Mouse (Mus musculus) G1E (cell line): ENCODE data around the gene Tsga10ip. TPM values are rescaled to one million over a fixed set of nuclear protein-coding genes. Genes with fewer than 3 reads are reported as not detected.

ENCODE experiments used
- ATAC-seq: 2 replicates; pipeline ENCODE4 v1.8.0; 2016; ENCODE audit warnings: mild to moderate bottlenecking; ENCODE audit not compliant: insufficient number of reproducible peaks, poor library complexity, low FRiP score, severe bottlenecking; ENCODE audit errors: extremely low read depth
- DNase-seq: peaks from one replicate; pipeline ENCODE4 v3.0.0; 2012; ENCODE audit warnings: low spot score
- H3K27me3 ChIP-seq: 2 replicates; pipeline ENCODE4 v1.6.1; 2012; ENCODE audit warnings: mild to moderate bottlenecking, low read length, inconsistent platforms; ENCODE audit not compliant: insufficient read depth
- H3K36me3 ChIP-seq: replicated peaks from 2 replicates; pipeline ENCODE3; 2012; ENCODE audit warnings: mild to moderate bottlenecking, inconsistent platforms
- H3K4me1 ChIP-seq: 2 replicates; pipeline ENCODE4 v1.6.1; 2012; ENCODE audit warnings: low read depth, low read length, inconsistent platforms, mixed read lengths; ENCODE audit not compliant: insufficient read depth
- H3K4me3 ChIP-seq: 2 replicates; pipeline ENCODE4 v1.5.1; 2012; ENCODE audit warnings: low read depth, mild to moderate bottlenecking, inconsistent platforms, low read length, moderate library complexity, mixed read lengths
- H3K9me3 ChIP-seq: replicated peaks from 2 replicates; pipeline ENCODE4 v1.6.1; 2012; ENCODE audit warnings: inconsistent platforms
- CTCF ChIP-seq: IDR thresholded peaks from 2 replicates; pipeline ENCODE4 v1.5.1; 2012; ENCODE audit warnings: low read depth, low read length, inconsistent platforms, mixed read lengths
- GATA1 ChIP-seq: IDR thresholded peaks from 2 replicates; pipeline ENCODE4 v1.6.1; 2012; ENCODE audit warnings: borderline replicate concordance, low read length, inconsistent platforms, mixed read lengths
- GATA2 ChIP-seq: IDR thresholded peaks from 2 replicates; pipeline ENCODE4 v1.6.1; 2012; ENCODE audit warnings: low read depth, low read length, inconsistent platforms, borderline replicate concordance
- POLR2AphosphoS5 ChIP-seq: IDR thresholded peaks from 2 replicates; pipeline ENCODE4 v1.6.1; 2012; ENCODE audit warnings: low read depth, low read length, inconsistent platforms; ENCODE audit not compliant: insufficient replicate concordance
- TAL1 ChIP-seq: conservative IDR thresholded peaks from 2 replicates; pipeline ENCODE4 v1.6.1; 2012; ENCODE audit warnings: low read depth, low read length, inconsistent platforms, mixed read lengths
- polyA plus RNA-seq: library from polyadenylated mRNA; stranded (reverse); fragments of >175 nt; gene quantifications from 2 replicates; pipeline ENCODE4 v1.2.3, GENCODE M21; 2012
- total RNA-seq, 2 experiments: library from RNA; stranded (forward) in 1 of 2; stranded (reverse) in 1 of 2; fragments of 200-1000 nt in 1 of 2; fragments of >200 nt in 1 of 2; fragmentation: Nextera tagmentation in 1 of 2; gene quantifications; 2 replicates each; pipeline ENCODE4 v1.2.3; 2014 to 2017

Gene Tsga10ip
- total and polyA plus RNA-seq, 3 experiments, result 0.11 to 0.74 TPM; not detected in 1

DNA sequence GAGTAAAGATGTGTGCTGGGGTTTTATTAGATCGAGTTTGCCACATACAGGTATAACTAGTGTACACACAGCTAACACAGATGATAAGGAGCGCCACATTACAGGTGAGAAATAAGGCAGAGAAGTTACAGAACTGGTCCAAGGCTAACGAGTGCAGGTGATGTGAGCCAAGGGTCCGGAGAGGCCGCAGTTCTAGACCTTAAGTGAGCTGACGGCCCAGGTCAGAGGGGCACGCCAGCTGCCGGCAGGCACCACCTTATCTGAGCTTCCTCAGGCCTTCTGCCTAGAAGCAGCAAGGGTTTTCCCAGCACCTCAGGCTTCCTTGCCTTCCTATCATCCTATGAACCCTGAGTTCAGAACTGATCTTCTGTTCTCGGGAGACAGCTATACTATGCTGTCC lies 17.3 kb upstream of the Tsga10ip start:
- DNase-seq (no peak), ATAC-seq (no peak)
- Histone ChIP-seq H3K4me3 (no peak overlapping the region), H3K9me3 (no peaks in the 10 kb centered on the region), H3K27me3 (peaks cover 3% of the 10 kb centered on the region; the same call in 1 of the 2 replicates), H3K36me3 (peaks cover 55% of the 10 kb centered on the region), H3K4me1 (peaks cover 28% of the 10 kb centered on the region)
- no peak for TF ChIP-seq GATA2
- TF ChIP-seq GATA1, result no peak
- no peak for TF ChIP-seq TAL1
- TF ChIP-seq CTCF, result no peak
- TF ChIP-seq POLR2AphosphoS5, result no peak

DNA sequence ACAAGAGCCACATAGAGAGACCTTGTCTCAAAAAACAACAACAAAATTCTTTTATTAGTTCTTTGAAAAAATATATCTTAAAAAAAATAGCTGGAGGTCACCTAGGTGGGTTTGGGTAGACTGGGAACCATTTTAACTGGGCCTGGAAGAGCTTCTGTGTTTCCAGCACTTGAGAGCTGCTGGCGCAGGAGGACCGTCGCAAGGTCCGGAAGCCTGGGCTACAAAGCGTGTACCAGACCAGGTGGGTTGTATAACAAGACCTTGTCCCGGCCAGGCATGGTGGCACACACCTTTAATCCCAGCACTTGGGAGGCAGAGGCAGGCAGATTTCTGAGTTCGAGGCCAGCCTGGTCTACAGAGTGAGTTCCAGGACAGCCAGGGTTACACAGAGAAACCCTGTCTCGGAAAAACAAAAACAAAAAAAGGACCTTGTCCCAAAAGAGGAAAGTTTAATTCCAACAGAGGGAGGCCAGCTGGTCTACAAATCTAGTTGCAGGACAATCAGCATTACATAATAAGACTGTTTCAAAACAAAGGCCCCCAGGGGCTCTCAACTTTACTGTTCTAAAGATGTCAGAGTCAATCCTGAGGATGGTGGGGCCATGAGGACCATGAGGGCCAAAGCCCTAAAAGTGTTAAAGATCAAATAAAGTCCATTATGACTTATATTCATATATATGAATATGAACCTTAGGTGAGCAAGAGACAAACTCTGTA lies 16.6 kb upstream of the Tsga10ip start:
- ATAC-seq (no peak), DNase-seq (no peak)
- no peak overlapping the region for H3K4me3 ChIP-seq
- H3K27me3 ChIP-seq, result peaks cover 6% of the 10 kb centered on the region; the same call in 1 of the 2 replicates
- H3K9me3 ChIP-seq, result no peaks in the 10 kb centered on the region
- TF ChIP-seq POLR2AphosphoS5, result no peak
- no peak for TF ChIP-seq CTCF
- no peak for TF ChIP-seq TAL1
- no peak for TF ChIP-seq GATA1
- TF ChIP-seq GATA2, result no peak
- peaks cover 27% of the 10 kb centered on the region for H3K4me1 ChIP-seq
- peaks cover 55% of the 10 kb centered on the region for H3K36me3 ChIP-seq

DNA sequence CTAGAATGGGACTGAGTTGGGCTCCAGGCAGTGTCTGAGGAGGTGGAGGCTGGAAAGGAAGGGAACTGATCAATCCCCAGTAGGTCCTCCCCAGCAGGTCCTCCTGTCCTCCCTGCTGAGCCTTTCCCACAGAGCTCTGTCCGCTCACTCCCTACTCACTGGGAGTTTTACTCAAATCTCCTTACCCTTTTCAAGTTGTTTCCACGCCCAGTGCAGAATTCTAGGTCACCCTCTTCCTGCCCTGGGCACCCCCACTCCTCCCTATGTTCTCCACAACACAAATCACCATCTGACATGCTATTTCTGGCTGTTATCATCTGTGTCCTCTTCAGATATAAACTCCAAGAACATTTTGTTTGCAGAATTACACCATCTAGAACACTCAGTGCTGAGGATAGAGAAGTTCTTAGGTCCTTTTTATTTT lies 12.2 kb upstream of the Tsga10ip start:
- Histone ChIP-seq H3K36me3 (peaks cover 14% of the 10 kb centered on the region), H3K4me1 (peaks cover 4% of the 10 kb centered on the region; the same call in 1 of the 2 replicates), H3K27me3 (peaks cover 12% of the 10 kb centered on the region; the same call in 1 of the 2 replicates), H3K9me3 (no peaks in the 10 kb centered on the region), H3K4me3 (no peak overlapping the region)
- ATAC-seq, result no peak
- no peak for TF ChIP-seq POLR2AphosphoS5
- TF ChIP-seq GATA1, result no peak
- TF ChIP-seq TAL1, result no peak
- TF ChIP-seq GATA2, result no peak
- no peak for DNase-seq

DNA sequence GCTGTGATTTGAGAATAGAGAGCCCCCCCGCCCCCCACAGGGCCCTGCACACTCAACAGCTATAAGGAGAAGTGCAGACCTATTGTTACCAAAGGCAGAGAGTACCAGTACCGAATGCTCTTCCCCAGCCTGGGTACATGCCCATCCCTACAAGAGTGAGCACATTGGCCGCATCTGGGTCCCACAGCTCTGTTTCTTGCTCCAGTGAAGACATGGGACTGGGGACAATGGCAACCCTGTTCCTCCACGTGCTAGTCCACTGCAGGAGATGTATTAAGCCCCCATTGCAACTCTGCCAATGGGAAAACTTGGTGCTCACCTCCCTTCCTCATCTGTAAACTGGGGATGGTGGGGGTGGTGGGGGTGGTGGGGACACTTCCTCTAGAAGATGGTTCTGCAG lies 11.5 kb upstream of the Tsga10ip start:
- H3K4me3 ChIP-seq, result no peak overlapping the region
- ATAC-seq (no peak), DNase-seq (no peak)
- H3K4me1 ChIP-seq, result peaks cover 10% of the 10 kb centered on the region
- H3K27me3 ChIP-seq, result peaks cover 12% of the 10 kb centered on the region; the same call in 1 of the 2 replicates
- no peaks in the 10 kb centered on the region for H3K9me3 ChIP-seq
- no peak for TF ChIP-seq TAL1
- TF ChIP-seq GATA2, result no peak
- no peak for TF ChIP-seq GATA1
- no peak for TF ChIP-seq POLR2AphosphoS5
- no peak for TF ChIP-seq CTCF
- H3K36me3 ChIP-seq, result peaks cover 16% of the 10 kb centered on the region

DNA sequence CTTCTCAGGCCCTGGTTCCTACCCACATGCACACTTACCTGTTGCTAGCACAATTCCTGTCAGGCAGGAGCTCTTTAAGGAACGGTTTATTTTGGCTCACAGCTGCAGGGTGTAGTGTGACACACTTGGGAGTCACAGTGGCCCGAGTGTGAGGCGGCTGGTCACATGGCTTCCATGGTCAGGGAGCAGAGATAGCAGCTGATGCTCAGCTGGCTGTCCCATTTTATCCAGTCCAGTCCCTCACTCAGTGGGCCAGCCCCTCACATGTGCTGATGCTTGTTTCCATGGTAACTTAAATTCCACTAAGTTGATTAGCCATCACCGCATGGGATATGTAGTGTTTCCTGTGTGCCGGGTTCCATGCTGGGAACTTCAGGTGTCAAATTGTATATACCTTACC lies 9.6 kb upstream of the Tsga10ip start:
- DNase-seq (no peak), ATAC-seq (no peak)
- H3K36me3 ChIP-seq, result peaks cover 6% of the 10 kb centered on the region
- H3K4me3 ChIP-seq, result no peak overlapping the region
- H3K27me3 ChIP-seq, result peaks cover 12% of the 10 kb centered on the region; the same call in 1 of the 2 replicates
- peaks cover 29% of the 10 kb centered on the region for H3K4me1 ChIP-seq
- no peak for TF ChIP-seq CTCF
- no peak for TF ChIP-seq GATA1
- no peak for TF ChIP-seq TAL1
- no peak for TF ChIP-seq GATA2
- TF ChIP-seq POLR2AphosphoS5, result no peak
- no peaks in the 10 kb centered on the region for H3K9me3 ChIP-seq

DNA sequence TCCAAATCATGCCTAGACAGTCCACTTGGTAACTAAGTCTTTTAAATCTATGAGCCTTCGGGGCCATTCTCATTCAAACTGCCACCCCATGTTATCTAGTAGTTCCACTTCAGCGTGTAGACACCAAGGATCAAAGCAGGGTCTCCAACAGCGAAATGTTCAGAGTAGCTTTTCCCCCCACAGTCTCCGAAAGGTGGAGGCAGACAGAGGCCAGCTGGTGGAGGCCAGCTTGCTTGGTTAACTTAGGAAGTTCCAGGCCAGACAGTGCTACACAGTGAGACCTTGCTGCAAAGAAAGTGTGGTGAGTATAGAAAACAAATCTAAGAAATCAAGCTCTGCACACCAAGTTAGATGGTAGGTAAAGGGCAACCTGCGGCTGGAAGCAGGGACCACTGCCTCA lies 8.3 kb upstream of the Tsga10ip start:
- H3K9me3 ChIP-seq, result no peaks in the 10 kb centered on the region
- ATAC-seq (no peak), DNase-seq (no peak)
- TF ChIP-seq CTCF (no peak), POLR2AphosphoS5 (no peak), GATA2 (no peak), TAL1 (no peak), GATA1 (no peak)
- peaks cover 12% of the 10 kb centered on the region; the same call in 1 of the 2 replicates for H3K27me3 ChIP-seq
- peaks cover 35% of the 10 kb centered on the region for H3K4me1 ChIP-seq
- no peak overlapping the region for H3K4me3 ChIP-seq
- H3K36me3 ChIP-seq, result peaks cover 6% of the 10 kb centered on the region
